Comparison of ENCODE assay signal across 13 mouse cellular contexts in the genomic region with DNA sequence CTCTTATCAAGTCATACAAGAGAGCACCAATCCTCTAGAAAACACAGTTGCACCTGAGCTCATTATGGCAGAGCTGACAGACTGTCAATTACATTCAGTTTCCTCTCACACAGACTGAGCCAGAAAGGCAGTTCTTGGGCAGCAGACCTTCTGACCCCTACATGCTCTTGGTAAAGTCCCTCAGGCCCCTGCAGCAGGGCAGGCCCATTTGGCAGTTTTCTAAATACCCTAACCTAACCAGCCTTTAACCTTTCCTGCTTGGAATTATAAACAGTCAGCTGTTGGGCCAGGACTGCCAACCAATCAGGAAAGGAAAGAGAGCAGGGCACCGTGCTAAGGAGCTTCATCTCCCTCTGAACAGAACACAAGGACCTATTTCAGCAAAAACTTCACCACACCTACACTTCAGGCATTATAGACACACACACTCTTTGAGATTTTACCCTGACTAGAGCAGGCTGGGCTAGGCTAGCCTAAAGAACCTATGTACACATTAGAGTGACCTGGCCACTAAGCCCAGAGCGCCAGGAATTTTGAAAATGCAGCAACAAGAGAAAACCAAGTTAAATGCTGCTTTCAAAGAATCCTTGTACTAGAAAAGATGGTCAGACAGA. TPM values are rescaled to one million over a fixed set of nuclear protein-coding genes. Genes with fewer than 3 reads are reported as not detected.
A peak's percentile ranks its signal among the peaks of the same experiment; 100 is the strongest.
DNase-seq lines count a peak whose midpoint lies in the region; ATAC-seq and TF ChIP-seq lines count a peak whose summit lies in the region.
"Had no signal": no experiment of that assay in that cellular context is flagged by ENCODE, and none has a peak within 500 bp of the region (broad histone marks: within the 10 kb centered on the region; RNA-seq: fewer than 3 reads in every experiment).

No protein-coding gene starts in this region.

- no peaks in the 10 kb centered on the region for H3K9me3 ChIP-seq in kidney, postnatal 0 days (replicated peaks; ENCODE audit: low read length)
- no peaks in the 10 kb centered on the region for H3K9me3 ChIP-seq in forebrain, embryonic 15.5 days
- H3K9me3 ChIP-seq: embryonic facial prominence, embryonic 10.5 days; hindbrain, embryonic 15.5 days had no signal

- peak; percentile 34 for DNase-seq in cerebellum, adult 8-10 months
- no peak for DNase-seq in cerebellum, adult 11-12 months
- no peak for DNase-seq in layer of hippocampus, adult 2 months (ENCODE audit: low spot score in 2 of 2)
- DNase-seq in layer of hippocampus, adult 8-10 months (ENCODE audit: low spot score in 2 of 2): no peak
- no peak for DNase-seq in kidney, postnatal 0 days (ENCODE audit: low spot score)
- DNase-seq: adrenal gland, adult 8-10 months; midbrain, embryonic 14.5 days had no signal

- peaks cover 32% of the 10 kb centered on the region for H3K36me3 ChIP-seq in kidney, postnatal 0 days (ENCODE audit: insufficient read depth, low read length)
- H3K36me3 ChIP-seq in forebrain, embryonic 15.5 days: peaks cover 68% of the 10 kb centered on the region

- no peaks in the 10 kb centered on the region for H3K27me3 ChIP-seq in kidney, postnatal 0 days (ENCODE audit: insufficient read depth, low read length)
- no peaks in the 10 kb centered on the region for H3K27me3 ChIP-seq in forebrain, embryonic 15.5 days
- H3K27me3 ChIP-seq: hindbrain, embryonic 15.5 days had no signal

- H3K27ac ChIP-seq in layer of hippocampus, adult 2 months: peak overlapping the region; percentile 75
- 0 out of 2 replicates have a peak overlapping the region, but pooled peaks have one; percentile 77 for H3K27ac ChIP-seq in kidney, postnatal 0 days
- no peak overlapping the region for H3K27ac ChIP-seq in forebrain, embryonic 15.5 days (replicated peaks)
- H3K27ac ChIP-seq: embryonic facial prominence, embryonic 10.5 days; macrophage had no signal

- H3K4me2 ChIP-seq in kidney, postnatal 0 days (ENCODE audit: low read length): no peak overlapping the region
- H3K4me2 ChIP-seq in forebrain, embryonic 15.5 days (replicated peaks): no peak overlapping the region

- peak; percentile 28 for ATAC-seq in CD4-positive, CD25-positive, alpha-beta regulatory T cell, adult 4 months
- no peak for ATAC-seq in kidney, postnatal 0 days (replicated peaks; ENCODE audit: low FRiP score, low read depth)
- no peak for ATAC-seq in granulocyte monocyte progenitor cell, adult 5-6 weeks (replicated peaks; ENCODE audit: poor library complexity, severe bottlenecking)
- no peak for ATAC-seq in forebrain, embryonic 15.5 days (replicated peaks)

- 77% methylated on average over 2 of the region's 2 CpGs for WGBS in kidney, postnatal 0 days
- WGBS in forebrain, embryonic 15.5 days: 92% methylated on average over 2 of the region's 2 CpGs

- no peak for TF ChIP-seq CTCF in layer of hippocampus, adult 2 months (conservative IDR thresholded peaks at IDR 0.05)
- no peak for TF ChIP-seq CTCF in kidney, postnatal 0 days (IDR thresholded peaks at IDR 0.05; ENCODE audit: low read depth)

- H3K4me1 ChIP-seq in kidney, postnatal 0 days (replicated peaks; ENCODE audit: insufficient read depth, low read length): no peaks in the 10 kb centered on the region
- peaks cover 17% of the 10 kb centered on the region for H3K4me1 ChIP-seq in forebrain, embryonic 15.5 days
- H3K4me1 ChIP-seq: embryonic facial prominence, embryonic 10.5 days had no signal

- H3K4me3 ChIP-seq in layer of hippocampus, adult 2 months: no peak overlapping the region
- H3K4me3 ChIP-seq in kidney, postnatal 0 days (replicated peaks; ENCODE audit: low read depth, low read length): no peak overlapping the region
- H3K4me3 ChIP-seq in forebrain, embryonic 15.5 days: no peak overlapping the region
- H3K4me3 ChIP-seq: embryonic facial prominence, embryonic 10.5 days; hindbrain, embryonic 15.5 days had no signal

- H3K9ac ChIP-seq in kidney, postnatal 0 days (ENCODE audit: low read depth, low read length): no peak overlapping the region
- no peak overlapping the region for H3K9ac ChIP-seq in forebrain, embryonic 15.5 days (replicated peaks)
- H3K9ac ChIP-seq: hindbrain, embryonic 15.5 days had no signal

RNA-seq across cellular contexts. Expression of gene Max, which starts 8.1 kb away (rescaled TPM):
- 10 to 100 TPM; 69.6 to 78.7 TPM for total RNA-seq in layer of hippocampus, adult 2 months (2021)
- 10 to 100 TPM; 70.9 to 85.2 (median 79.5) TPM for total RNA-seq in layer of hippocampus, adult 8-10 months (2022)
- 100 to 1,000 TPM in 1 of 2 experiments, 10 to 100 TPM in 1; 38.1 to 126 TPM for polyA plus RNA-seq in CD4-positive, CD25-positive, alpha-beta regulatory T cell, adult 4 months (2017; shearing (Covaris generic))
- 15.2 and 15.9 TPM in 2 replicates for polyA plus RNA-seq in kidney, postnatal 0 days (2015; fragmentation: Nextera tagmentation; extraction: Ambion mirVana)
- total RNA-seq in granulocyte monocyte progenitor cell, adult 5-6 weeks (2014; fragmentation: Nextera tagmentation): 99.0 and 109 TPM in 2 replicates
- total RNA-seq in granulocyte monocyte progenitor cell, adult 5-6 weeks (2017): 99.5 and 108 TPM in 2 replicates
- 19.4 and 21.1 TPM in 2 replicates for polyA plus RNA-seq in forebrain, embryonic 15.5 days (2015; fragmentation: Nextera tagmentation; extraction: Ambion mirVana)
